Mouse (Mus musculus) spleen, adult 18-20 months (tissue): ENCODE measurements at regions not wholly inside any gene's neighbourhood (a gene's known extent, or its start where the extent isn't known, plus 50 kb on each side); places are given as distances from the start of the nearest gene placed in this dataset.
"Not testable (repeated sequence)": the region's sequence is repeated elsewhere in the genome, so short reads cannot be mapped to it uniquely, and the experiment has no call there.

Experiments
- DNase-seq, 2 experiments: peaks; one replicate each; pipeline ENCODE4 v3.0.0; 2022; ENCODE audit warnings: mixed read lengths in 2 of 2

- no peak for DNase-seq
These were observed 172.5 kb downstream of the Msrb3 start for GRCm38 (mm10) chr10:120726369-120726768.

GRCm38 (mm10) chr10:120721956-120722532 is 176.9 kb downstream of the Msrb3 start:
- no peak for DNase-seq

- no peak for DNase-seq
These were observed 177.9 kb downstream of the Msrb3 start for GRCm38 (mm10) chr10:120720981-120721380.

- DNase-seq = no peak
These were observed 178.8 kb downstream of the Msrb3 start for GRCm38 (mm10) chr10:120720061-120720460.

GRCm38 (mm10) chr10:120717159-120717567 is 181.7 kb downstream of the Msrb3 start:
- no peak for DNase-seq

GRCm38 (mm10) chr10:120716391-120716790 is 182.5 kb downstream of the Msrb3 start:
- no peak for DNase-seq

- DNase-seq = no peak
These were observed 190.8 kb downstream of the Msrb3 start for GRCm38 (mm10) chr10:120707771-120708750.

GRCm38 (mm10) chr10:120706684-120707290 is 192.1 kb downstream of the Msrb3 start:
- DNase-seq = no peak

- peak; percentile 34 to 68 for DNase-seq
These were observed 197.1 kb downstream of the Msrb3 start for GRCm38 (mm10) chr10:120701833-120702232.

- no peak for DNase-seq
These were observed 201.5 kb downstream of the Msrb3 start for GRCm38 (mm10) chr10:120697275-120697856.

GRCm38 (mm10) chr10:120696481-120696880 is 202.4 kb downstream of the Msrb3 start:
- DNase-seq = no peak

- DNase-seq = no peak
These were observed 204.4 kb downstream of the Msrb3 start for GRCm38 (mm10) chr10:120694472-120694871.

- DNase-seq = no peak
These were observed 207.4 kb downstream of the Msrb3 start for GRCm38 (mm10) chr10:120691451-120691850.

GRCm38 (mm10) chr10:120686123-120686522 is 209.9 kb upstream of the Hmga2 start:
- DNase-seq = no peak

- no peak for DNase-seq
These were observed 205.8 kb upstream of the Hmga2 start for GRCm38 (mm10) chr10:120682021-120682420.

- DNase-seq = no peak
These were observed 203.7 kb upstream of the Hmga2 start for GRCm38 (mm10) chr10:120679982-120680381.

GRCm38 (mm10) chr10:120678277-120678676 is 202.0 kb upstream of the Hmga2 start:
- no peak for DNase-seq

GRCm38 (mm10) chr10:120675369-120675768 is 199.1 kb upstream of the Hmga2 start:
- DNase-seq = no peak

- no peak for DNase-seq
These were observed 198.2 kb upstream of the Hmga2 start for GRCm38 (mm10) chr10:120674321-120675045.

- DNase-seq = not testable (repeated sequence)
These were observed 191.4 kb upstream of the Hmga2 start for GRCm38 (mm10) chr10:120667678-120668031.

- peak in 1 of 2 experiments; percentile 7 for DNase-seq
These were observed 190.9 kb upstream of the Hmga2 start for GRCm38 (mm10) chr10:120666985-120667677.
